ENCODE assay signal across 25 mouse cellular contexts in genomic region chr1:54827827-54828226, GRCm38 (mm10).
DNase-seq lines count a peak whose midpoint lies in the region; ATAC-seq lines count a peak whose summit lies in the region.
"Had no signal": no experiment of that assay in that cellular context is flagged by ENCODE, and none has a peak within 500 bp of the region (broad histone marks: within the 10 kb centered on the region; RNA-seq: fewer than 3 reads in every experiment).

No protein-coding gene starts in this region.

- no peaks in the 10 kb centered on the region for H3K36me3 ChIP-seq in forebrain, embryonic 10.5 days (replicated peaks)
- H3K36me3 ChIP-seq: embryonic facial prominence, embryonic 12.5 days; heart, embryonic 15.5 days; liver, embryonic 13.5 days; midbrain, embryonic 12.5 days; stomach, embryonic 15.5 days had no signal

- H3K27ac ChIP-seq in forebrain, embryonic 10.5 days = no peak overlapping the region
- H3K27ac ChIP-seq: embryonic facial prominence, embryonic 12.5 days; limb, embryonic 13.5 days; liver, embryonic 13.5 days; midbrain, embryonic 12.5 days; stomach, embryonic 15.5 days had no signal

- no peaks in the 10 kb centered on the region for H3K27me3 ChIP-seq in forebrain, embryonic 10.5 days (ENCODE audit: poor library complexity, severe bottlenecking)
- H3K27me3 ChIP-seq: embryonic facial prominence, embryonic 12.5 days; heart, embryonic 15.5 days; limb, embryonic 13.5 days; liver, embryonic 13.5 days; midbrain, embryonic 12.5 days; stomach, embryonic 15.5 days had no signal

- 91% methylated on average over 8 of the region's 8 CpGs for WGBS in forebrain, embryonic 10.5 days

- peaks cover 12% of the 10 kb centered on the region for H3K4me1 ChIP-seq in forebrain, embryonic 10.5 days
- H3K4me1 ChIP-seq: embryonic facial prominence, embryonic 12.5 days; midbrain, embryonic 12.5 days had no signal

- peak; percentile 67 for ATAC-seq in granulocyte monocyte progenitor cell, adult 5-6 weeks (replicated peaks; ENCODE audit: poor library complexity, severe bottlenecking)
- ATAC-seq: forebrain, embryonic 16.5 days; hindbrain, embryonic 16.5 days had no signal

- H3K9me3 ChIP-seq in forebrain, embryonic 10.5 days = no peaks in the 10 kb centered on the region
- H3K9me3 ChIP-seq: embryonic facial prominence, embryonic 12.5 days; heart, embryonic 15.5 days; limb, embryonic 13.5 days; liver, embryonic 13.5 days; midbrain, embryonic 12.5 days; stomach, embryonic 15.5 days had no signal

- peak; percentile 33 for DNase-seq in A20 (ENCODE audit: low read depth, low spot score)
- peak; percentile 76 for DNase-seq in CD4-positive, CD25-positive, alpha-beta regulatory T cell, adult 2 months (ENCODE audit: low read depth, low spot score)
- peak; percentile 72 for DNase-seq in naive thymus-derived CD4-positive, alpha-beta T cell, adult 2 months (ENCODE audit: low read depth)
- no peak for DNase-seq in right cerebral cortex, postnatal 10 days (ENCODE audit: low spot score in 2 of 2)
- no peak for DNase-seq in forebrain, embryonic 10.5 days (ENCODE audit: extremely low spot score, low spot score)
- no peak for DNase-seq in lung, postnatal 4 days
- DNase-seq: adrenal gland, adult 8-10 months; cerebellum, adult 9-11 months; heart, adult 2 months; heart, postnatal 4 days; kidney, adult 11 months; liver, embryonic 13.5 days; lung, embryonic 14.5 days; lung, postnatal 36 days; retina, postnatal 1 day; thymus, adult 18-20 months had no signal

- H3K4me3 ChIP-seq in forebrain, embryonic 10.5 days = no peak overlapping the region
- H3K4me3 ChIP-seq: embryonic facial prominence, embryonic 12.5 days; erythroblast, embryonic 14.5 days; heart, adult 2 months; heart, embryonic 15.5 days; limb, embryonic 13.5 days; liver, embryonic 13.5 days; midbrain, embryonic 12.5 days; stomach, embryonic 15.5 days had no signal

Comparison
In these comparisons a context has a peak if more than half of its experiments do, and no peak if none do; other contexts are left out.
1. DNase-seq: peak in A20 (single experiment), CD4-positive, CD25-positive, alpha-beta regulatory T cell, adult 2 months (single experiment) and naive thymus-derived CD4-positive, alpha-beta T cell, adult 2 months (single experiment); none in right cerebral cortex, postnatal 10 days (0 of 2), forebrain, embryonic 10.5 days (single experiment) and lung, postnatal 4 days (0 of 2).